Mouse (Mus musculus): ENCODE results near the gene Fmnl3.

DNA sequence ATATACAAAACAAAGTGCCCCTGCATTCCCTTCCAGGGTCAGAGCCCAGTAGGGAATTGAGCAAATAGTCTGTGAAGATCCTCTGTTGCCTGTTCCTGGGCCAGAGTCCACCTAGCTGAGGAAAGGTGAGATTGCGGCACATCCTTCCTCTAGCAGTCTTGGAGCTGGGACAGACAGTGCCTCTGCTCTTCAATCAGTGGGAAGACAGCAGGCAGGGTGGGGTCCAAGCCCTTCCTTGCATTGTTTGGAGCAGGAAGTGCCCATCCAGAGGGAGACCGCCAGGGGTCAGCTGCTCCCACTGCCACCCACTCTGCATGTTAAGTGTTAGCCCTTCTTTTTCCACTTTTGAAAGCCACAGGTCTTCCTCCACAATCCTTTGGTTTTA, 53.0 kb downstream of the Fmnl3 start:
- TF ChIP-seq CTCF (IDR thresholded peaks at IDR 0.05; ENCODE audit: borderline replicate concordance, insufficient read depth, low read length) (no peak), POLR2A (IDR thresholded peaks at IDR 0.05; ENCODE audit: low read depth, low read length) (no peak)
